8 mouse cellular contexts compared by ENCODE assay signal in genomic region chr6:135252728-135253077, GRCm38 (mm10). TPM values are rescaled to one million over a fixed set of nuclear protein-coding genes. Genes with fewer than 3 reads are reported as not detected.
DNase-seq lines count a peak whose midpoint lies in the region; TF ChIP-seq lines count a peak whose summit lies in the region.

No protein-coding gene starts in this region.

- H3K27ac ChIP-seq in left cerebral cortex, adult 2 months = no peak overlapping the region

- peak; percentile 98 for DNase-seq in R1 (ENCODE audit: low read depth, low spot score)
- peak; percentile 86 for DNase-seq in embryo, embryonic 10.5 days (ENCODE audit: low spot score)
- DNase-seq in gastrocnemius, postnatal 25 days = peak; percentile 81
- DNase-seq in induced T-regulatory cell, adult 2 months (ENCODE audit: low read depth) = peak; percentile 53
- DNase-seq in left cerebral cortex, adult 2 months (ENCODE audit: extremely low spot score in 1 of 2, low spot score in 2 of 2) = peak; percentile 82 to 84
- peak; percentile 92 to 95 for DNase-seq in lung, postnatal 4 days
- peak; percentile 81 for DNase-seq in right cerebral cortex, adult 18-20 months
- DNase-seq in urinary bladder, postnatal 36 days (ENCODE audit: low spot score in 2 of 2) = peak; percentile 87 to 89

- intact Hi-C loops in left cerebral cortex, adult 2 months (cut with DNase I) = no loop called here

- H3K4me3 ChIP-seq in left cerebral cortex, adult 2 months = no peak overlapping the region

- TF ChIP-seq CTCF in left cerebral cortex, adult 2 months (IDR thresholded peaks at IDR 0.05) = no peak

RNA-seq across cellular contexts. Expression of gene Gsg1, which starts 1.4 kb away (rescaled TPM):
- not detected for total RNA-seq in gastrocnemius, postnatal 25 days (2021)
- total RNA-seq in left cerebral cortex, adult 2 months (2021) = not detected

RNA-seq across cellular contexts. Expression of gene Hebp1, which starts 54.9 kb away (rescaled TPM):
- 10 to 100 TPM in 1 of 2 experiments, 1 to 10 TPM in 1; 4.8 to 10.2 TPM for total RNA-seq in gastrocnemius, postnatal 25 days (2021)
- total RNA-seq in left cerebral cortex, adult 2 months (2021) = 10 to 100 TPM; 45.3 to 46.9 TPM

RNA-seq across cellular contexts. Expression of gene Fam234b, which starts 54.9 kb away (rescaled TPM):
- total RNA-seq in gastrocnemius, postnatal 25 days (2021) = 1 to 10 TPM; 3.4 to 3.9 TPM
- total RNA-seq in left cerebral cortex, adult 2 months (2021) = 100 to 1,000 TPM; 167 to 178 TPM

RNA-seq across cellular contexts. Expression of gene Pbp2, which starts 57.5 kb away (rescaled TPM):
- not detected for total RNA-seq in gastrocnemius, postnatal 25 days (2021)
- under 1 TPM; 0.28 to 0.54 TPM for total RNA-seq in left cerebral cortex, adult 2 months (2021)

Comparison
In these comparisons a context has a peak if more than half of its experiments do, and no peak if none do; other contexts are left out.
1. RNA of gene Hebp1, which starts 54.9 kb away (total RNA-seq): 45.3 to 46.9 TPM in left cerebral cortex, adult 2 months; 4.8 to 10.2 TPM in gastrocnemius, postnatal 25 days; every median in the first group is over 4 times any median in the second.
2. RNA of gene Fam234b, which starts 54.9 kb away (total RNA-seq): 167 to 178 TPM in left cerebral cortex, adult 2 months; 3.4 to 3.9 TPM in gastrocnemius, postnatal 25 days; every median in the first group is over 10 times any median in the second.
3. Peak in every context shown above with its lines, with median percentiles within 50 percentile points of each other: DNase-seq.